Mouse (Mus musculus): ENCODE results near the gene Asb18.

DNA sequence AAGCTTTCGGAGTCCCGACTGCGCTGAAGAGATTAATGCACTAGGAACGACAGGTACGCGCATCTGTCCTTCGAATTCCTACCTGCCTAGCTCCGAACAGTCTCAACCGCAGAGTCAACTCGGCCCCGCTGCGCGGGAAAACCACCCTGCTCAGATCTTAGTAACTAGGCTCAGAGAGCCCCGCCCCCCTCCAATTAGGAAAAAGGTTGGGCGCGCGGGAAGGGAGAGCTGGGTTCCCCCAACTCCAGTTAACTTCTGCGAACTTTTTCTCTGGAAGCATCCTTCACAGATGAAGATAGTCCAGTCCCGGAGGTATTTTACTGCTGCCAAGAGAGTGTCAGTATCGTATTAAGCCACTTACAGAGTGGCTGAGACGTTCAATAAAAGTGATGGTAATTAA is 80.7 kb downstream of the Asb18 start:
- TF ChIP-seq CTCF (conservative IDR thresholded peaks at IDR 0.05; ENCODE audit: low read length) (no peak), NANOG (IDR thresholded peaks at IDR 0.05; ENCODE audit: borderline replicate concordance, low read length) (no peak), POU5F1 (IDR thresholded peaks at IDR 0.05; ENCODE audit: borderline replicate concordance, low read length) (no peak)

All from E14TG2a.4 (cell line).